In the genomic region with DNA sequence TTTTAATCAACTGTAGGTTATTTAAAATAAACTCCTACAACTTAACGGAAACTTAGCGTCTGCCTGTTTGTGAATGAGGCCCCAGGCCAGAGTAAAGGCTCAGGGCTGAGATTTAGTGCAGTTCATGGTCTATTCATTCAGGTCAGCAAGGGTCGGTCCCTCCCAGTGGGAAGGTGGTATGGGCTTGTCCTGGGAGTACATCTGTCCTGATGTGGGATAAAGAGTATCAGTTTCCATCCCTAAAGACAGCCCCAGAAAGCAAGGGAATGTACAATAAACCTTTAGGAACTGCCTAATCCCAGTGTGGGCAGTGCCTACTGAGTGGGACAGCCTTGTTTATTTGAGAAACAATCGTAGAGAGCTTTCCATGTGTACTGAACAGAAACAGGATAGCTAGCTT, we compare ENCODE assay signal across 22 mouse cellular contexts.
"Had no signal": no experiment of that assay in that cellular context is flagged by ENCODE, and none has a peak within 500 bp of the region (broad histone marks: within the 10 kb centered on the region; RNA-seq: fewer than 3 reads in every experiment).

No protein-coding gene starts in this region.

- DNase-seq: forebrain, postnatal 0 days; gastrocnemius, postnatal 14 days; gastrocnemius, postnatal 36 days; heart, adult 18-20 months; heart, postnatal 10 days; heart, postnatal 36 days; kidney, adult 11 months; kidney, postnatal 10 days; kidney, postnatal 36 days; layer of hippocampus, adult 9-11 months; layer of hippocampus, postnatal 36 days; left cerebral cortex, postnatal 4 days had no signal

- H3K9ac ChIP-seq: forebrain, postnatal 0 days; heart, embryonic 12.5 days; hindbrain, embryonic 13.5 days; hindbrain, embryonic 15.5 days; limb, embryonic 13.5 days; limb, embryonic 15.5 days; liver, embryonic 12.5 days; liver, embryonic 14.5 days had no signal

- H3K9me3 ChIP-seq: heart, embryonic 10.5 days; heart, embryonic 12.5 days; hindbrain, embryonic 13.5 days; hindbrain, embryonic 15.5 days; limb, embryonic 13.5 days; limb, embryonic 15.5 days; liver, embryonic 12.5 days had no signal

- H3K27me3 ChIP-seq: heart, embryonic 12.5 days; hindbrain, embryonic 13.5 days; hindbrain, embryonic 15.5 days; limb, embryonic 13.5 days; limb, embryonic 15.5 days; liver, embryonic 12.5 days had no signal

- ATAC-seq: forebrain, postnatal 0 days; hindbrain, postnatal 0 days; intestine, embryonic 16.5 days; liver, embryonic 12.5 days had no signal

- H3K4me3 ChIP-seq: heart, embryonic 10.5 days; heart, embryonic 12.5 days; hindbrain, embryonic 13.5 days; hindbrain, embryonic 15.5 days; limb, embryonic 13.5 days; limb, embryonic 15.5 days; liver, embryonic 12.5 days had no signal

- H3K27ac ChIP-seq: heart, embryonic 10.5 days; hindbrain, embryonic 13.5 days; hindbrain, embryonic 15.5 days; hindbrain, postnatal 0 days; limb, embryonic 13.5 days; limb, embryonic 15.5 days; liver, embryonic 12.5 days; liver, embryonic 14.5 days had no signal

- H3K4me1 ChIP-seq: heart, embryonic 10.5 days; heart, embryonic 12.5 days; hindbrain, embryonic 13.5 days; hindbrain, embryonic 15.5 days; limb, embryonic 13.5 days; limb, embryonic 15.5 days; liver, embryonic 12.5 days had no signal

- H3K4me2 ChIP-seq: heart, embryonic 12.5 days; hindbrain, embryonic 13.5 days; hindbrain, embryonic 15.5 days; limb, embryonic 13.5 days; limb, embryonic 15.5 days; liver, embryonic 12.5 days had no signal
